Mouse (Mus musculus) spleen, adult 2 months (tissue): ENCODE data around the gene Itprid2. TPM values are rescaled to one million over a fixed set of nuclear protein-coding genes. Genes with fewer than 3 reads are reported as not detected.
A peak's percentile ranks its signal among the peaks of the same experiment; 100 is the strongest.

Experiments used
- DNase-seq, 2 experiments: peaks; one replicate each; pipeline versions ENCODE4 v3.0.0 to v3.0.0-alpha.2; 2012 to 2021; ENCODE audit warnings: low spot score in 2 of 2, low read depth in 1 of 2
- H3K27ac ChIP-seq: fragments of 200-500 bp; 2 replicates; pipeline ENCODE4 v1.5.1; 2012; ENCODE audit warnings: low read length, inconsistent platforms; ENCODE audit not compliant: insufficient read depth
- H3K27me3 ChIP-seq: fragments of 200-500 bp; 2 replicates; pipeline ENCODE4 v1.6.1; 2012; ENCODE audit warnings: mild to moderate bottlenecking, moderate library complexity, low read length, inconsistent platforms; ENCODE audit not compliant: control insufficient read depth, insufficient read depth
- H3K36me3 ChIP-seq: fragments of 200-500 bp; 2 replicates; pipeline ENCODE4 v1.6.1; 2012; ENCODE audit warnings: mild to moderate bottlenecking, low read length, inconsistent platforms; ENCODE audit not compliant: control insufficient read depth, insufficient read depth
- H3K4me1 ChIP-seq: fragments of 200-500 bp; 2 replicates; pipeline ENCODE4 v1.6.1; 2011; ENCODE audit warnings: inconsistent platforms; ENCODE audit not compliant: control insufficient read depth, insufficient read depth, insufficient read length
- H3K4me3 ChIP-seq: fragments of 200-500 bp; 2 replicates; pipeline ENCODE4 v1.5.1; 2011; ENCODE audit warnings: mild to moderate bottlenecking, inconsistent platforms; ENCODE audit not compliant: insufficient read depth, insufficient read length; ENCODE audit errors: extremely low read depth
- CTCF ChIP-seq: fragments of 200-500 bp; IDR thresholded peaks from 2 replicates; pipeline ENCODE4 v1.5.1; 2011; ENCODE audit warnings: mild to moderate bottlenecking, inconsistent platforms; ENCODE audit not compliant: insufficient read depth, insufficient read length, insufficient replicate concordance; ENCODE audit errors: extremely low read depth
- POLR2A ChIP-seq: fragments of 200-500 bp; IDR thresholded peaks from 2 replicates; pipeline ENCODE4 v1.6.1; 2011; ENCODE audit warnings: low read depth, low read length, inconsistent platforms
- WGBS: fragments of 180-500 bp; shearing (Covaris S2); methylation state at CpG from one replicate; pipeline ENCODE4 v1.1.7; 2018; 5-methylcytosine and 5-hydroxymethylcytosine counted together
- polyA plus RNA-seq: library from polyadenylated mRNA; depleted of rRNA; stranded (reverse); fragments of >200 nt; gene quantifications from 2 replicates; pipeline ENCODE4 v1.2.3, GENCODE M21; 2012

Itprid2 gene
- polyA plus RNA-seq, 1 experiment = 5.8 TPM

DNA sequence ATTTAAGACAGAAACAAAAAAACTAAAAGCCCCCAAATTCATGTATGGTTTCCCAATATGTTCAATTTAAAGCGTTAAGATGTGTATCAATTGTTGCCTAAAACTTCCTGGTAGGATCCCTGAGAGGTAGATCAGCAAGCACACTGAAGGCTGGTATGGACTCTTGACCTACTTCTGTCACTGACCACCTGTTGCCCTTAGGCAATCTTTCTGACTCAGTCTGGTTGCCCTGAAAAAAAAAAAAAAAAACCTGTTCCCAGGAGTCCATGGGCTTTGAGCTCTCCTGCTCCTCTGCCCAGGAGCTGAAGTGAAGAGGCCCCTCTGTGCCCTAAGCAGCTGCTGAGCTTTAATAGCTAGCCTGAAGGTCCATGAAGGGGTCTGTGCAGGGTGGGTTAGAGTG lies 7.5 kb upstream of the Itprid2 start:
- no peaks in the 10 kb centered on the region for H3K36me3 ChIP-seq
- H3K4me3 ChIP-seq = no peak overlapping the region
- 76% methylated on average over 1 of the region's 1 CpGs for WGBS
- no peaks in the 10 kb centered on the region; the same call in 1 of the 2 replicates for H3K4me1 ChIP-seq
- H3K27me3 ChIP-seq = no peaks in the 10 kb centered on the region
- no peak for DNase-seq
- no peak overlapping the region for H3K27ac ChIP-seq
- no peak for TF ChIP-seq POLR2A
- TF ChIP-seq CTCF = no peak

DNA sequence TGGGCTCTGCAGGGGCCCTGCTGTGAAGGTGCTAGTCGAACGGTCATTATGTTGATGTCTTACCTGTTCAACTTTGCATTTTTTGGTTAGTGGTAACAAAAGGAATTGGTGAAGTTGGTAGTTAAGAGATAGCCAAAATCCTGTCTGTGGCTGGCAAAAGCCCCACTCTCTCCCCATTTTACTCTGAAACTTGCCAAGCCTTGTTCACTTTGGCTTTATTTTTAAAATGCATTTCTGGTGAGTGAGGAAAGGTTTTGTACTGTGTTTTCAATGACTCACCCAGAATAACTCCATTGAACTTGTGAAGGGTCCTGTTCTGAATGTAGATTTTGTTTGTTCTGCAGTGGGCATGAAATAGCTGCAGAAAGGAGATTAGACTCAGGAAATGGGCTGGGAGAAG lies 4.9 kb upstream of the Itprid2 start:
- H3K36me3 ChIP-seq = no peaks in the 10 kb centered on the region
- TF ChIP-seq CTCF (no peak), POLR2A (no peak)
- 83% methylated on average over 2 of the region's 2 CpGs for WGBS

DNA sequence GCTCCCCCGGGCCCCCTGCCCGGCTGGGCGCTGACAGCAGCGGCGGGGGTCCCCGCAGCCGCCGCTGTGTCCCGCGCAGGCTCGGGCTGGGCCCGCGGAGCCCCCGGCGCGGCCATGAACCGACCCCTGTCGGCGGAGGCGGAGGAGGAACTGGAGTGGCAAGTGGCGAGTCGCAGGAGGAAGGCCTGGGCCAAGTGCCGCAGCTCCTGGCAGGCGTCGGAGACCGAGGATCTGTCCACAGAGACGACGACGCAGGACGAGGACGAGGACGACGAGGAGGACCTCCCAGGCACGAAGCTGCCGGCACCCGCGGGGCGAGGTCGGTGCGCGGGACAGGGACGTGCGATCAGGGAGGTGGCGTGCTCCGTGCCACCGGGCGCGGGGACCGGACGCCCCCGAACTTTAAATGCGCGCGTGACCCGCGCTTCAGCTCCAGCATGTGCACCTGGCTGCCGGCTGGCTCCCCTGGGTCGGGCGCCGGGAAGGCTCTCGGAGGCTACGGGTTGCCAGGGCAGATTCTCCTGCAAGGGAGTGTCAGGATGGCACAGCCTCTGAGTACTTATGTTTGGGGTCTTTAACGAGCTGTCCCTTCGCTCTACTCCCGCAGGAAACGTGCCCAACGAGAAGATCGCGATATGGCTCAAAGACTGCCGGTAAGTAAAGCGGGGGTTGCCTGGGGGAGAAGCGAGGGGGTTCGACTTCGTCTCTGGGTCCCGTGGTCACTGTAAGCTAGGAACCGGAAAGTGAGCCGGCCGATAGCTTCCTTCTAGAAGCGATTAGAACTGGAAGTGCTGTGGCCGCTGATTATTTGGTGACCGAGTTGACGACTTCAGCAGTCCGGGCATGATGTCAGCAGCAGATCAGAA lies 507 bp downstream of the Itprid2 start:
- H3K4me1 ChIP-seq = no peaks in the 10 kb centered on the region
- H3K4me3 ChIP-seq = peak overlapping the region; percentile 89
- TF ChIP-seq CTCF = no peak
- TF ChIP-seq POLR2A = no peak
- no peaks in the 10 kb centered on the region for H3K27me3 ChIP-seq
- peak overlapping the region; percentile 82 for H3K27ac ChIP-seq
- WGBS = under 1% methylated on average over 82 of the region's 83 CpGs
- peak; percentile 28 to 54 for DNase-seq
- H3K36me3 ChIP-seq = peaks cover 2% of the 10 kb centered on the region; the same call in 1 of the 2 replicates

More for the DNA sequence above, 4.9 kb upstream of the Itprid2 start:
- no peaks in the 10 kb centered on the region; the same call in 1 of the 2 replicates for H3K4me1 ChIP-seq
- no peaks in the 10 kb centered on the region for H3K27me3 ChIP-seq
- H3K27ac ChIP-seq = no peak overlapping the region
- no peak for DNase-seq
- no peak overlapping the region for H3K4me3 ChIP-seq

GRCm38 (mm10) chr2:79638924-79639323 lies 3.8 kb downstream of the Itprid2 start:
- no peaks in the 10 kb centered on the region for H3K27me3 ChIP-seq
- no peak overlapping the region for H3K27ac ChIP-seq
- no peak for DNase-seq
- no peak for TF ChIP-seq POLR2A
- TF ChIP-seq CTCF = no peak
- 98% methylated on average over 4 of the region's 4 CpGs for WGBS
- H3K4me1 ChIP-seq = no peaks in the 10 kb centered on the region
- peaks cover 14% of the 10 kb centered on the region for H3K36me3 ChIP-seq
- no peak overlapping the region; the same call in 1 of the 2 replicates for H3K4me3 ChIP-seq

DNA sequence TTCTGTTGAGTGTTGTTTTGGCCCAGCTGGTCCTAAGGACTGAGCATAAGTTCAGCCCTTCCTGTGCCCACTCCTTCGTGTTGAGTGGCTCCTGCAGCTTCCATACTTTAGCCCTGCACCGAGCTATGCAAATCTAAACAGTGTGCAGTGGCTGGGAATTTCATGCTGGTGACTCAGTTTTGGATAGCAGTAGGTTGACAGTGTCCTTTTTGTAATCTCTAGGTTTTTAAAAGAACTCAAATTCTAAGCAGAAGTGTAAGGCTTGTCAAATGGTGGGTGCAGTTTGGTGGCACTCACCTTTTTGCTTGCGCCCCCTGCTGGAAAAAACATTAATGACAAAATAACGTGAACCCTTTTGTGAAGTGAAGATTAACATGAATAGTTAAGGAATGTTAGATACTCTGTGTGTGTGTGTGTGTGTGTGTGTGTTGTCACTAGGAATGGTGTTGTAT lies 11.1 kb downstream of the Itprid2 start:
- 46% methylated on average over 4 of the region's 4 CpGs for WGBS
- peaks cover 28% of the 10 kb centered on the region for H3K36me3 ChIP-seq
- H3K4me3 ChIP-seq = no peak overlapping the region
- peak; percentile 34 to 42 for DNase-seq
- H3K4me1 ChIP-seq = peaks cover under 1% of the 10 kb centered on the region; the same call in 1 of the 2 replicates
- no peak overlapping the region for H3K27ac ChIP-seq
- no peaks in the 10 kb centered on the region for H3K27me3 ChIP-seq
- TF ChIP-seq CTCF (peak; percentile 49; the same call in 1 of the 2 replicates), POLR2A (no peak)

- WGBS = 94% methylated on average over 4 of the region's 4 CpGs
- H3K4me3 ChIP-seq = no peak overlapping the region
- peaks cover 27% of the 10 kb centered on the region for H3K36me3 ChIP-seq
Observed at GRCm38 (mm10) chr2:79647094-79647493, 11.9 kb downstream of the Itprid2 start.

More at GRCm38 (mm10) chr2:79647094-79647493, 11.9 kb downstream of the Itprid2 start:
- Histone ChIP-seq H3K27ac (no peak overlapping the region), H3K4me1 (peaks cover 2% of the 10 kb centered on the region; the same call in 1 of the 2 replicates), H3K27me3 (no peaks in the 10 kb centered on the region)
- TF ChIP-seq CTCF = no peak
- no peak for TF ChIP-seq POLR2A
- no peak for DNase-seq
